Mouse (Mus musculus): ENCODE measurements around the gene Shisa3.

DNA sequence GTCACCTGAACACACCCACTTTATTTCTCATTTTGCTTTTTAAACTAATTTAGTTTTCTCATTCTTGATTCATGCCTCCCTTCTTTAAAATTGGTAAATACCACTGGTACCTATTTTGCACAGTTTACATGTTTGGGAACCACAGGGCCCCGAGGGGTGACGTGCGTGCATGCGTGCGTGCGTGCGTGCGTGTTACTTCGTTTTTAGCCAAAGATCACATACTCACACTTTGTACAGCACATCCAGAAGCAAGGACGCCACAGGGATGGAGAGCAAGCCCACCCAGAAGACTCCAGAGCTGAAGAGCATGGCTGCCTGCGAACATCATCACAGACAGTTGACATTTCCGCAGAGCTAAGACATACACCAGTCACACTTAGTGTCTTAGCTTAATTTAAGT lies 23.6 kb downstream of the Shisa3 start:
- no peak for TF ChIP-seq CTCF (IDR thresholded peaks at IDR 0.05; ENCODE audit: low read depth)
- TF ChIP-seq EP300 (IDR thresholded peaks at IDR 0.05; ENCODE audit: low read depth), result no peak
